In genomic region chr3:105130228-105130627, GRCm38 (mm10) we compare ENCODE assay signal across 16 mouse cellular contexts.
DNase-seq lines count a peak whose midpoint lies in the region; ATAC-seq and TF ChIP-seq lines count a peak whose summit lies in the region.
"Had no signal": no experiment of that assay in that cellular context is flagged by ENCODE, and none has a peak within 500 bp of the region (broad histone marks: within the 10 kb centered on the region; RNA-seq: fewer than 3 reads in every experiment).

No protein-coding gene starts in this region.

- TF ChIP-seq EP300 in MEL (IDR thresholded peaks at IDR 0.05; ENCODE audit: low read depth in 1 of 2, low read length in 2 of 2): no peak

- H3K36me3 ChIP-seq in megakaryocyte, embryonic 14.5 days (replicated peaks; ENCODE audit: low read length): no peaks in the 10 kb centered on the region
- H3K36me3 ChIP-seq in MEL (ENCODE audit: control insufficient read depth in 1 of 2, insufficient read depth in 2 of 2, low read length in 2 of 2): no peaks in the 10 kb centered on the region
- H3K36me3 ChIP-seq: embryonic facial prominence, embryonic 12.5 days; forebrain, embryonic 15.5 days had no signal

- peaks cover 33% of the 10 kb centered on the region for H3K27me3 ChIP-seq in megakaryocyte, embryonic 14.5 days (replicated peaks)
- no peaks in the 10 kb centered on the region for H3K27me3 ChIP-seq in MEL (ENCODE audit: control insufficient read depth in 1 of 2, insufficient read depth in 2 of 2, low read length in 2 of 2)
- H3K27me3 ChIP-seq: embryonic facial prominence, embryonic 12.5 days; forebrain, embryonic 13.5 days; forebrain, embryonic 15.5 days had no signal

- no peak for ATAC-seq in megakaryocyte, adult 5-6 weeks (ENCODE audit: poor library complexity, severe bottlenecking)
- ATAC-seq: forebrain, embryonic 13.5 days; forebrain, embryonic 15.5 days; forebrain, postnatal 0 days had no signal

- H3K9me3 ChIP-seq in megakaryocyte, embryonic 14.5 days: peaks cover 16% of the 10 kb centered on the region
- H3K9me3 ChIP-seq in MEL (replicated peaks; ENCODE audit: insufficient read depth, low read length): no peaks in the 10 kb centered on the region
- H3K9me3 ChIP-seq: forebrain, embryonic 15.5 days had no signal

- DNase-seq in MEL (ENCODE audit: low read depth, low spot score): no peak
- no peak for DNase-seq in urinary bladder, postnatal 10 days (ENCODE audit: low spot score)
- no peak for DNase-seq in gastrocnemius, postnatal 25 days
- DNase-seq: adrenal gland, adult 2 months; adrenal gland, postnatal 10 days; adrenal gland, postnatal 25 days; cerebellum, adult 11 months; cerebellum, adult 18-20 months; cerebellum, adult 9-10 months; cerebellum, postnatal 25 days; forebrain, postnatal 0 days had no signal

- H3K79me2 ChIP-seq in MEL (ENCODE audit: control insufficient read depth, insufficient read depth, low read length, poor library complexity): no peaks in the 10 kb centered on the region

- no peak for TF ChIP-seq POLR2A in MEL (IDR thresholded peaks at IDR 0.05; ENCODE audit: control insufficient read depth in 1 of 2, insufficient read depth in 1 of 2, low read depth in 1 of 2, low read length in 2 of 2, poor library complexity in 1 of 2)

- TF ChIP-seq RAD21 in MEL (IDR thresholded peaks at IDR 0.05; ENCODE audit: low read depth, low read length): no peak

- no peak for TF ChIP-seq CTCF in MEL (IDR thresholded peaks at IDR 0.05 in 2 of 3, conservative IDR thresholded peaks at IDR 0.05 in 1 of 3; ENCODE audit: control insufficient read depth in 1 of 3, insufficient read depth in 1 of 3, low read depth in 2 of 3, low read length in 3 of 3, poor library complexity in 1 of 3, severe bottlenecking in 1 of 3)

- H3K9ac ChIP-seq in MEL (ENCODE audit: control insufficient read depth, low read depth, low read length, poor library complexity, severe bottlenecking): no peak overlapping the region
- H3K9ac ChIP-seq: embryonic facial prominence, embryonic 12.5 days; forebrain, embryonic 13.5 days; forebrain, embryonic 15.5 days; forebrain, postnatal 0 days had no signal

- no peak overlapping the region for H3K27ac ChIP-seq in MEL (ENCODE audit: control insufficient read depth, low read depth, low read length)
- H3K27ac ChIP-seq: embryonic facial prominence, embryonic 12.5 days; forebrain, embryonic 13.5 days; forebrain, embryonic 15.5 days had no signal

- H3K4me1 ChIP-seq in megakaryocyte, embryonic 14.5 days: peaks cover 12% of the 10 kb centered on the region
- H3K4me1 ChIP-seq in MEL (ENCODE audit: control insufficient read depth in 1 of 2, insufficient read depth in 2 of 2, low read length in 2 of 2): no peaks in the 10 kb centered on the region

- peak overlapping the region; percentile 69 for H3K4me3 ChIP-seq in megakaryocyte, embryonic 14.5 days (replicated peaks)
- no peak overlapping the region for H3K4me3 ChIP-seq in MEL (ENCODE audit: control insufficient read depth in 1 of 2, insufficient read depth in 1 of 2, low read depth in 2 of 2, low read length in 2 of 2)
- H3K4me3 ChIP-seq: embryonic facial prominence, embryonic 12.5 days; forebrain, embryonic 13.5 days; forebrain, embryonic 15.5 days had no signal

TF ChIP-seq in MEL, 35 proteins besides CTCF, POLR2A, EP300 and RAD21:
- peak; percentile 62; the same call in 1 of the 2 replicates for TF ChIP-seq POLR2AphosphoS5 (IDR thresholded peaks at IDR 0.05; ENCODE audit: borderline replicate concordance, low read depth, low read length)
- TF ChIP-seq JUND (IDR thresholded peaks at IDR 0.05; ENCODE audit: low read depth, low read length): no peak
